Mouse (Mus musculus): Measurements from ENCODE around the gene Angptl3. TPM values are rescaled to one million over a fixed set of nuclear protein-coding genes. Genes with fewer than 3 reads are reported as not detected.

Angptl3 gene
- 0.17 and 0.18 TPM in 2 replicates for polyA plus RNA-seq (2012; rRNA removed)

DNA sequence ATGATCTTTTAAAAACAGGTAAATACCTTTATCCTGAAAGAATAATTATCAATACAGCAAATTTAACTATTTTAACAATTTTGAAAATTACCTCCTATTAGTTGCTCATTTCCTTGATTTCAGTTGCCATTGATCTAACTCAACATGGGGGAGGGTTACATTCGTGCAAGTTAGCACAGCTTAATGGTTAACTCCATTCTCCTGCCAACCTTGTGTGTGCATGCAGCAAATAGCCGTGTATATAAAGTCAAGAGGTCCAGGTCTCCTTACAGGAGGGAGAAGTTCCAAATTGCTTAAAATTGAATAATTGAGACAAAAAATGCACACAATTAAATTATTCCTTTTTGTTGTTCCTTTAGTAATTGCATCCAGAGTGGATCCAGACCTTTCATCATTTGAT is at the start of gene Angptl3:
TSS of gene Angptl3 (plus strand) at position 269 of the 400 bp plus-strand sequence.
- TF ChIP-seq CTCF (IDR thresholded peaks at IDR 0.05; ENCODE audit: borderline replicate concordance, control insufficient read depth, extremely low read depth, insufficient read depth, low read length, poor library complexity) = no peak
- no peak for TF ChIP-seq POLR2A (IDR thresholded peaks at IDR 0.05; ENCODE audit: control insufficient read depth, extremely low read depth, insufficient read depth, low read length, poor library complexity)
- Histone ChIP-seq H3K27me3 (ENCODE audit: control insufficient read depth, insufficient read depth, low read length) (no peaks in the 10 kb centered on the region), H3K4me3 (ENCODE audit: control insufficient read depth, insufficient read depth, low read length) (no peak within 1 kb of the TSS), H3K27ac (ENCODE audit: control insufficient read depth, insufficient read depth, low read length) (no peak within 1 kb of the TSS), H3K36me3 (ENCODE audit: control insufficient read depth, insufficient read depth, low read length) (no peaks in the 10 kb centered on the region), H3K4me1 (replicated peaks; ENCODE audit: control insufficient read depth, insufficient read depth, low read length) (no peaks in the 10 kb centered on the region)
- WGBS = 91% methylated on average over 2 of the region's 2 CpGs
- no peak for DNase-seq

DNA sequence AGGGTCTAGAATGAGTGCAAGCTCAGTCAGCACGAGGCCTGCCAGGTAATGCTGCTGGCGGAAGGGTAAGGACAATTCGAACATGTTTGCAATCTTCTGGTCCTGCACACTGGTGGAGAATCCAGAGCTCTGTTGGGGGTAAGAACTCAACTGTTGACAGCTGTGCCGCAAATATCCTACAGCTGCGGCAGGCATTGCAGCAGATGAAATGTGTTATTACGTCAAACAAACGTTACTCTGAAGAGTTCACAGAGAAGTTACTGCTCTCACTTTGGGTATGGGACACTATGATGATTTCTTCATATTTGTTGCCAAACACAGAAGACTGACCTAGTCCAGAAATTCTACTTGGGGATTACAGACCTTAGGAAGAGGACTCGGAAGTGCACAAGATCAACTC is 46.1 kb upstream of the Angptl3 start:
- Histone ChIP-seq H3K36me3 (ENCODE audit: control insufficient read depth, insufficient read depth, low read length) (no peaks in the 10 kb centered on the region), H3K4me3 (ENCODE audit: control insufficient read depth, insufficient read depth, low read length) (no peak overlapping the region), H3K27me3 (ENCODE audit: control insufficient read depth, insufficient read depth, low read length) (no peaks in the 10 kb centered on the region), H3K27ac (ENCODE audit: control insufficient read depth, insufficient read depth, low read length) (no peak overlapping the region), H3K4me1 (replicated peaks; ENCODE audit: control insufficient read depth, insufficient read depth, low read length) (no peaks in the 10 kb centered on the region)
- DNase-seq = no peak
- WGBS = 97% methylated on average over 8 of the region's 8 CpGs
- TF ChIP-seq POLR2A (IDR thresholded peaks at IDR 0.05; ENCODE audit: control insufficient read depth, extremely low read depth, insufficient read depth, low read length, poor library complexity) = no peak
- TF ChIP-seq CTCF (IDR thresholded peaks at IDR 0.05; ENCODE audit: borderline replicate concordance, control insufficient read depth, extremely low read depth, insufficient read depth, low read length, poor library complexity) = no peak

DNA sequence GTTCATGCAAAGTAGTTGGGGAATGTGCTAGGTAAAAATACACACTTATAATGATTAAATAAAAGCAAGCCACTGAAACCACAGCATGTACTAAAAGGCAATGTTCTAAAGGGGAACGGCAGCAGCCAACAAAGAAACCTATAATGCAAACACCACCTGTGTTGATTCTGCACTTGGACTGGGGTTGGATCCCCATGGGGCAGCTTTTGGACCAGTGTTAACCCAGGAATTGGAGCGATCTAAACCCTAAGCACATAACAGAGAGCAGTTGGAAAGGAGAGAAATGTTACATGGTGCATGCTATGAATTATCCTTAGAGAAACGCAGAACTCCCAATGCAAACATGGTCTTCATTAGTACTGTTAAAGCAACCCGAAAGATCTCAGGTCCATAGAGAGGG is 37.3 kb upstream of the Angptl3 start:
- Histone ChIP-seq H3K36me3 (ENCODE audit: control insufficient read depth, insufficient read depth, low read length) (no peaks in the 10 kb centered on the region), H3K27ac (ENCODE audit: control insufficient read depth, insufficient read depth, low read length) (no peak overlapping the region), H3K4me3 (ENCODE audit: control insufficient read depth, insufficient read depth, low read length) (no peak overlapping the region), H3K4me1 (replicated peaks; ENCODE audit: control insufficient read depth, insufficient read depth, low read length) (no peaks in the 10 kb centered on the region), H3K27me3 (ENCODE audit: control insufficient read depth, insufficient read depth, low read length) (no peaks in the 10 kb centered on the region)
- TF ChIP-seq CTCF (IDR thresholded peaks at IDR 0.05; ENCODE audit: borderline replicate concordance, control insufficient read depth, extremely low read depth, insufficient read depth, low read length, poor library complexity) (no peak), POLR2A (IDR thresholded peaks at IDR 0.05; ENCODE audit: control insufficient read depth, extremely low read depth, insufficient read depth, low read length, poor library complexity) (no peak)
- no peak for DNase-seq
- WGBS = 89% methylated on average over 4 of the region's 4 CpGs

DNA sequence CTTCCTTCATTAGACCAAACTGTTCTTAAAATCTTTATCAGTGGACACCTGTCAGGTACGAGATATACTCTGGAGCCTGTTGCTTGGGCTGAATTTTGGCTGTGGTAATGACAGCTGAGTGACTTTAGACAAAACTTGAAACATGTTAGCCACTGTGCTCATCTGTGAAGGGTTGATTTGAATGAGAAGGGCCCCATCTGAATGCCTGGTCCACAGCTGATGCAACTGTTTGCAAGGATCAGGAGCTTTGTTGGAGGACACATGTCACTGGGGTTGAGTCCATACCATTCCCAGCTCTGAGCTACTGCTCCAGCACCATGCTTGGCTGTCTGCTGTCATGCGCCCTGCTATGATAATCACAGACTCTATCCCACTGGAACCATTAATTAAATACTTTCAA is 25.2 kb upstream of the Angptl3 start:
- no peak for DNase-seq
- WGBS = 93% methylated on average over 2 of the region's 2 CpGs
- Histone ChIP-seq H3K27ac (ENCODE audit: control insufficient read depth, insufficient read depth, low read length) (no peak overlapping the region), H3K36me3 (ENCODE audit: control insufficient read depth, insufficient read depth, low read length) (no peaks in the 10 kb centered on the region), H3K27me3 (ENCODE audit: control insufficient read depth, insufficient read depth, low read length) (no peaks in the 10 kb centered on the region), H3K4me1 (replicated peaks; ENCODE audit: control insufficient read depth, insufficient read depth, low read length) (no peaks in the 10 kb centered on the region), H3K4me3 (ENCODE audit: control insufficient read depth, insufficient read depth, low read length) (no peak overlapping the region)
- no peak for TF ChIP-seq CTCF (IDR thresholded peaks at IDR 0.05; ENCODE audit: borderline replicate concordance, control insufficient read depth, extremely low read depth, insufficient read depth, low read length, poor library complexity)
- no peak for TF ChIP-seq POLR2A (IDR thresholded peaks at IDR 0.05; ENCODE audit: control insufficient read depth, extremely low read depth, insufficient read depth, low read length, poor library complexity)

DNA sequence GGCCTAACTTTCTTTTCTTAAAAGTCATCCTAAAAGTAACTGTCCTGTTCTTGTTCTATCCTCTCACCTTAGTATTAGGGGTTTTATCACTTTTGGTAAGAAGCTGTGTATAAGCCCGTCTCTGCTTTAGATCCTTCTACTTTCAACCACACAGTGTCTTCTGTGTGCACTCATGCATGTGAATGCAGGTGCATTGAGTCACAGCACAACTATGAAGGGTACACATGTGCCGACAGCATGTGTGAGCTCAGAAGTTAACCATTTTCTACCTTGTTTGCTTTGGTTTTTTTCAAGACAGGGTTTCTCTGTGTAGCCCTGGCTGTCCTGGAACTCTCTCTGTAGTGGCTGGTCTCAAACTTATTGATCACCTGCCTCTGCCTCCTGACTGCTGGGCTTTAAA is 24.4 kb upstream of the Angptl3 start:
- DNase-seq = no peak

DNA sequence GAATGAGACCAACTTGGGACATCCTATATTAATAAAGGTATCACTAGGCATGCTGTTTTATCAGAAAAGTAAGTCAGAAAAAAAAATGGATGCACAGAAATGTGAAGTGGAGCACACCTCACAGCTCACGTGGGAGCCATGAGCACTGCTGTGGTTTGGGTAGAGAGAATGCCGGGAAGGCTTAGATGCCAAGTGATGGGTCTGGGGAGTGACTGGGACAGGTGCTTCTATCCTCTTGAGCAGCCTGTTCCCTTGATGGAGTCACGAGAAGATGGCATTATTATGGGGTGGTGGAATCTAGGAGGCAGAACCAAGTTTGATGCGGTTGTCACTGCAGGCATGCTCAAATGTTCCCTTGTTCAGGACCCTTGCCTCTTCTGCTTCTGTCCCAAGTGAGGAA is 19.7 kb upstream of the Angptl3 start:
- Histone ChIP-seq H3K27me3 (ENCODE audit: control insufficient read depth, insufficient read depth, low read length) (no peaks in the 10 kb centered on the region), H3K27ac (ENCODE audit: control insufficient read depth, insufficient read depth, low read length) (no peak overlapping the region), H3K4me1 (replicated peaks; ENCODE audit: control insufficient read depth, insufficient read depth, low read length) (no peaks in the 10 kb centered on the region), H3K4me3 (ENCODE audit: control insufficient read depth, insufficient read depth, low read length) (no peak overlapping the region), H3K36me3 (ENCODE audit: control insufficient read depth, insufficient read depth, low read length) (no peaks in the 10 kb centered on the region)
- TF ChIP-seq CTCF (IDR thresholded peaks at IDR 0.05; ENCODE audit: borderline replicate concordance, control insufficient read depth, extremely low read depth, insufficient read depth, low read length, poor library complexity) = no peak
- TF ChIP-seq POLR2A (IDR thresholded peaks at IDR 0.05; ENCODE audit: control insufficient read depth, extremely low read depth, insufficient read depth, low read length, poor library complexity) = no peak
- 97% methylated on average over 4 of the region's 4 CpGs for WGBS
- no peak for DNase-seq

More for the DNA sequence above, 24.4 kb upstream of the Angptl3 start:
- H3K27me3 ChIP-seq (ENCODE audit: control insufficient read depth, insufficient read depth, low read length) = no peaks in the 10 kb centered on the region
- WGBS = 95% methylated on average over 2 of the region's 2 CpGs
- no peak for TF ChIP-seq CTCF (IDR thresholded peaks at IDR 0.05; ENCODE audit: borderline replicate concordance, control insufficient read depth, extremely low read depth, insufficient read depth, low read length, poor library complexity)
- no peak for TF ChIP-seq POLR2A (IDR thresholded peaks at IDR 0.05; ENCODE audit: control insufficient read depth, extremely low read depth, insufficient read depth, low read length, poor library complexity)
- no peaks in the 10 kb centered on the region for H3K36me3 ChIP-seq (ENCODE audit: control insufficient read depth, insufficient read depth, low read length)
- no peak overlapping the region for H3K4me3 ChIP-seq (ENCODE audit: control insufficient read depth, insufficient read depth, low read length)
- no peak overlapping the region for H3K27ac ChIP-seq (ENCODE audit: control insufficient read depth, insufficient read depth, low read length)
- no peaks in the 10 kb centered on the region for H3K4me1 ChIP-seq (replicated peaks; ENCODE audit: control insufficient read depth, insufficient read depth, low read length)

DNA sequence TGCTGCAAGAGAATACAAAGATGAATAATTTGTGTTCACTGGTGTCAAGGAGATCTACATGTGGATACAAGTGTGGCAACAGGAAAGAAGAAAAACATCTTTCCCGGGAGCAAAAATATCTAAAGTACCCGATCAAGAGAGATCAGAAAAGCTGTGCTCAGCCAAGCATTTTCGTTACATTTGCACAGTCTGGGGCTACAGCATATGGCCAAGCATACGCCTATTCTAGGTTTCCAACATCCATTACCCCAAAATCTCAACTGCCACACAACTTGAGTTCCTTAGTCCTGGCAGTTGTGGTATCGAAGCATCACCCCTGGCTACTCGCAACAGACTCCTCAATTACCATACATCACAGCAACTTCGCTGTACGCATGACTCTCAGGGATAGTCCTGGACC is 8.5 kb upstream of the Angptl3 start:
- Histone ChIP-seq H3K4me3 (ENCODE audit: control insufficient read depth, insufficient read depth, low read length) (no peak overlapping the region), H3K27ac (ENCODE audit: control insufficient read depth, insufficient read depth, low read length) (no peak overlapping the region), H3K27me3 (ENCODE audit: control insufficient read depth, insufficient read depth, low read length) (no peaks in the 10 kb centered on the region), H3K4me1 (replicated peaks; ENCODE audit: control insufficient read depth, insufficient read depth, low read length) (no peaks in the 10 kb centered on the region), H3K36me3 (ENCODE audit: control insufficient read depth, insufficient read depth, low read length) (no peaks in the 10 kb centered on the region)
- WGBS = 97% methylated on average over 8 of the region's 8 CpGs
- DNase-seq = no peak
- no peak for TF ChIP-seq POLR2A (IDR thresholded peaks at IDR 0.05; ENCODE audit: control insufficient read depth, extremely low read depth, insufficient read depth, low read length, poor library complexity)
- TF ChIP-seq CTCF (IDR thresholded peaks at IDR 0.05; ENCODE audit: borderline replicate concordance, control insufficient read depth, extremely low read depth, insufficient read depth, low read length, poor library complexity) = no peak
